Mouse (Mus musculus) bone marrow, adult 2 months (tissue): ENCODE measurements at regions not wholly inside any gene's neighbourhood (a gene's known extent, or its start where the extent isn't known, plus 50 kb on each side); places are given as distances from the start of the nearest gene placed in this dataset.
A peak's percentile ranks its signal among the peaks of the same experiment; 100 is the strongest.

Source experiments
- H3K27ac ChIP-seq: fragments of 200-500 bp; 2 replicates; pipeline ENCODE4 v1.5.1; 2012; ENCODE audit warnings: low read depth, mild to moderate bottlenecking, control low read depth, inconsistent platforms, low read length; ENCODE audit not compliant: control insufficient read depth, poor library complexity, insufficient read depth
- H3K4me1 ChIP-seq: fragments of 200-500 bp; 2 replicates; pipeline ENCODE4 v1.6.1; 2011; ENCODE audit warnings: low read length; ENCODE audit not compliant: control insufficient read depth, insufficient read depth
- H3K4me3 ChIP-seq: fragments of 200-500 bp; replicated peaks from 2 replicates; pipeline ENCODE3; 2011; ENCODE audit warnings: mild to moderate bottlenecking, low read depth, low read length, control low read depth; ENCODE audit not compliant: control insufficient read depth
- CTCF ChIP-seq: fragments of 200-500 bp; IDR thresholded peaks from 2 replicates; pipeline ENCODE4 v1.5.1; 2011; ENCODE audit warnings: low read length, control low read depth; ENCODE audit not compliant: control insufficient read depth, insufficient read depth
- POLR2A ChIP-seq: fragments of 200-500 bp; IDR thresholded peaks from 2 replicates; pipeline ENCODE4 v1.6.1; 2011; ENCODE audit warnings: low read depth, mild to moderate bottlenecking, control low read depth, low read length, borderline replicate concordance; ENCODE audit not compliant: control insufficient read depth
- whole genome bisulfite sequencing: fragments of 180-500 bp; shearing (Covaris S2); methylation state at CpG from one replicate; pipeline ENCODE4 v1.1.7; 2018; 5-methylcytosine and 5-hydroxymethylcytosine counted together

DNA sequence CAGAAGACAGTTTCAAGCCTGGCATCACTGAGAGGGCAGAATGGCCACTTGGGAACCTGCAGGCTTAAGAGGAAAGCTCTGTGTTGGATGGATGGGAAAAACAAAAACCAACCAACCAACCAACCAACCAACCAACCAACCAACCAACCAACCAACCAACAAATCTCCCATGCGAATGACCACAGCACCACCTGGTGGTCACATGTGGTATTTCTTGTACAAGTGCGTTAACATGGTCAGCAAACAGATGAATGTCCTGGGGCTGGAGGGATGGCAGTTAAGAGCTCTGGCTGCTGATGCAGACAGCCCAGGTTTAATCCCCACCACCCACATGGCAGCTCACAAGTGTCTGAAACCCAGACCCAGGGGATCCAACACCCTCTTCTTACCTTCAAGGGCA, 52.7 kb upstream of the Top1 start:
- no peak for TF ChIP-seq POLR2A
- peak; percentile 67 for TF ChIP-seq CTCF
- H3K4me1 ChIP-seq = no peaks in the 10 kb centered on the region
- 2% methylated on average over 2 of the region's 2 CpGs for WGBS
- no peak overlapping the region for H3K4me3 ChIP-seq
- H3K27ac ChIP-seq = no peak overlapping the region
